Mouse (Mus musculus) intestine, postnatal 0 days (tissue): ENCODE measurements around the gene Il6. TPM values are rescaled to one million over a fixed set of nuclear protein-coding genes. Genes with fewer than 3 reads are reported as not detected.

Experiments
- ATAC-seq: fragments of 200-750 bp; cut with Nextera tagmentation; 2 replicates; pipeline ENCODE4 v1.8.0; 2017; ENCODE audit warnings: mild to moderate bottlenecking, moderate TSS enrichment, moderate library complexity
- H3K27ac ChIP-seq: fragments of 300-500 bp; sonication (generic); 2 replicates; pipeline ENCODE4 v1.5.1; 2014; ENCODE audit warnings: mild to moderate bottlenecking, low read depth, low read length, moderate library complexity
- H3K27me3 ChIP-seq: fragments of 300-500 bp; sonication (generic); replicated peaks from 2 replicates; pipeline ENCODE4 v1.6.1; 2014; ENCODE audit warnings: low read length, mixed read lengths; ENCODE audit not compliant: control insufficient read depth, insufficient read depth
- H3K36me3 ChIP-seq: fragments of 300-500 bp; sonication (generic); 2 replicates; pipeline ENCODE4 v1.6.1; 2014; ENCODE audit warnings: mild to moderate bottlenecking, moderate library complexity; ENCODE audit not compliant: control insufficient read depth, insufficient read depth
- H3K4me1 ChIP-seq: fragments of 300-500 bp; sonication (generic); replicated peaks from 2 replicates; pipeline ENCODE4 v1.6.1; 2014; ENCODE audit warnings: antibody characterized with exemption, low read length, mixed read lengths; ENCODE audit not compliant: control insufficient read depth, insufficient read depth
- H3K4me2 ChIP-seq: fragments of 300-500 bp; sonication (generic); replicated peaks from 2 replicates; pipeline ENCODE4 v1.6.1; 2014; ENCODE audit warnings: low read depth, mild to moderate bottlenecking, moderate library complexity
- H3K4me3 ChIP-seq: fragments of 300-500 bp; sonication (generic); 2 replicates; pipeline ENCODE4 v1.5.1; 2014; ENCODE audit warnings: low read depth, low read length
- H3K9ac ChIP-seq: fragments of 300-500 bp; sonication (generic); 2 replicates; pipeline ENCODE4 v1.6.1; 2014; ENCODE audit warnings: mild to moderate bottlenecking, low read depth, low read length
- H3K9me3 ChIP-seq: fragments of 300-500 bp; sonication (generic); 2 replicates; pipeline ENCODE4 v1.6.1; 2016; ENCODE audit warnings: mixed run types; ENCODE audit not compliant: control insufficient read depth
- CTCF ChIP-seq: sonication (generic); IDR thresholded peaks from 2 replicates; pipeline ENCODE4 v1.5.1; 2016; ENCODE audit warnings: low read depth, mild to moderate bottlenecking, control low read depth, antibody characterized with exemption, moderate library complexity
- WGBS: fragments of 180-500 bp; shearing (Covaris S2); extraction: QIAGEN DNeasy Blood & Tissue Kit; methylation state at CpG from one replicate; pipeline ENCODE4 v1.1.7; 2014; 5-methylcytosine and 5-hydroxymethylcytosine counted together
- polyA plus RNA-seq: library from polyadenylated mRNA; unstranded; fragments of >200 nt; fragmentation: Nextera tagmentation; extraction: Ambion mirVana; gene quantifications from 2 replicates; pipeline ENCODE4 v1.2.1, GENCODE M21; 2015

The Il6 gene
- 0.17 and 0.34 TPM in 2 replicates for polyA plus RNA-seq

DNA sequence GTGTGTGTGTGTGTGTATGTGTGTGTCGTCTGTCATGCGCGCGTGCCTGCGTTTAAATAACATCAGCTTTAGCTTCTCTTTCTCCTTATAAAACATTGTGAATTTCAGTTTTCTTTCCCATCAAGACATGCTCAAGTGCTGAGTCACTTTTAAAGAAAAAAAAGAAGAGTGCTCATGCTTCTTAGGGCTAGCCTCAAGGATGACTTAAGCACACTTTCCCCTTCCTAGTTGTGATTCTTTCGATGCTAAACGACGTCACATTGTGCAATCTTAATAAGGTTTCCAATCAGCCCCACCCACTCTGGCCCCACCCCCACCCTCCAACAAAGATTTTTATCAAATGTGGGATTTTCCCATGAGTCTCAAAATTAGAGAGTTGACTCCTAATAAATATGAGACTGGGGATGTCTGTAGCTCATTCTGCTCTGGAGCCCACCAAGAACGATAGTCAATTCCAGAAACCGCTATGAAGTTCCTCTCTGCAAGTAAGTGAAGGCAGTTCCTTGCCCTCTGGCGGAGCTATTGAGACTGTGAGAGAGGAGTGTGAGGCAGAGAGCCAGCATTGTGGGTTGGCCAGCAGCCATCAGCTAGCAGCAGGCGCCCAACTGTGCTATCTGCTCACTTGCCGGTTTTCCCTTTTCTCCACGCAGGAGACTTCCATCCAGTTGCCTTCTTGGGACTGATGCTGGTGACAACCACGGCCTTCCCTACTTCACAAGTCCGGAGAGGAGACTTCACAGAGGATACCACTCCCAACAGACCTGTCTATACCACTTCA, at the start of gene Il6:
TSS of gene Il6 (plus strand) at position 389 of the 778 bp plus-strand sequence.
- peak; percentile 68 for TF ChIP-seq CTCF
- no peak for ATAC-seq
- H3K4me2 ChIP-seq: peak within 1 kb of the TSS; percentile 10
- H3K9ac ChIP-seq: no peak within 1 kb of the TSS
- no peaks in the 10 kb centered on the region for H3K9me3 ChIP-seq
- no peaks in the 10 kb centered on the region for H3K27me3 ChIP-seq
- H3K36me3 ChIP-seq: no peaks in the 10 kb centered on the region
- 50% methylated on average over 16 of the region's 16 CpGs for WGBS
- no peak within 1 kb of the TSS for H3K4me3 ChIP-seq
- no peak within 1 kb of the TSS for H3K27ac ChIP-seq
- no peaks in the 10 kb centered on the region for H3K4me1 ChIP-seq

DNA sequence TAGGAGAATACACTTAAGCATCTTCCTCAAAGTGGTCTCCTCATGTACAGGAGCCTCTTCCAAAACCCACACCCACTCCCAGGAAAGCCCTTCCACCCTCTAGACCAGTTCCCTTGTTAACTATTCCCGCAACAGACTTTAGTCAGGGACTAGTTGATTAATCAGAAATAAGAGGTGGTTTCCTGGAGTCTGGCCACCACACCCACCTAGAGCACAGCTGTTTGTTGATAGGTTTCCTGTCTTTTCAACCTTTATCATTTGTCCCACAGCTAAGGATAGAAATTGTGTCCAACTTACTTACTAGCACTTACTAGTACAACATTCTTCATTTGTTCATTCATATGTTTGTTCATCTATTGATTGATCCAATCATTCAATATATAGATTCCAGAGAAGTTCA, 49.4 kb upstream of the Il6 start:
- Histone ChIP-seq H3K36me3 (no peaks in the 10 kb centered on the region), H3K27me3 (no peaks in the 10 kb centered on the region), H3K27ac (no peak overlapping the region), H3K9me3 (no peaks in the 10 kb centered on the region), H3K4me1 (no peaks in the 10 kb centered on the region), H3K4me2 (no peak overlapping the region), H3K9ac (no peak overlapping the region), H3K4me3 (no peak overlapping the region)
- WGBS: 63% methylated on average over 1 of the region's 1 CpGs
- ATAC-seq: no peak
- TF ChIP-seq CTCF: no peak

DNA sequence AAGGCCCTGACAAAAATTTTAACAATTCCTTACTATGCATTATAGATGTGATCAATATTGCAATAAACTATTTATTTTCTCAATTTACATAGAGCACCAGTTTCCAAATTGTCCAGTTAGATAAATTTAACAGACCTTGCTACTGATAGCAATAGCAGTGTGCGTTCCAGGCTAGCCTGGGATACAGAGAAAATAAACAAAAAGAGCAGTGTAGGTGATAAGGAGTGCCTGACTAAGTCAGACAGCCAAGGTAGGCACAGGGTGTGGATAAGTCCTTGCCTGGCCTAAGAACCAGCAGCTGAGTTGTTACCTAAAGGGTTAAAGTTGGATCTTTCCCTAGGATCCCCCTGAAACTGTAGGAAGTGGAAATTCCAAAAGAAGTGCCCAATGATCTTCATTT, 42.7 kb upstream of the Il6 start:
- H3K27ac ChIP-seq: no peak overlapping the region
- no peak for ATAC-seq
- H3K4me3 ChIP-seq: no peak overlapping the region
- WGBS: 26% methylated on average over 1 of the region's 1 CpGs
- no peaks in the 10 kb centered on the region for H3K27me3 ChIP-seq
- H3K9ac ChIP-seq: no peak overlapping the region
- no peaks in the 10 kb centered on the region for H3K36me3 ChIP-seq
- no peaks in the 10 kb centered on the region for H3K9me3 ChIP-seq
- H3K4me2 ChIP-seq: no peak overlapping the region
- no peak for TF ChIP-seq CTCF
- no peaks in the 10 kb centered on the region for H3K4me1 ChIP-seq

DNA sequence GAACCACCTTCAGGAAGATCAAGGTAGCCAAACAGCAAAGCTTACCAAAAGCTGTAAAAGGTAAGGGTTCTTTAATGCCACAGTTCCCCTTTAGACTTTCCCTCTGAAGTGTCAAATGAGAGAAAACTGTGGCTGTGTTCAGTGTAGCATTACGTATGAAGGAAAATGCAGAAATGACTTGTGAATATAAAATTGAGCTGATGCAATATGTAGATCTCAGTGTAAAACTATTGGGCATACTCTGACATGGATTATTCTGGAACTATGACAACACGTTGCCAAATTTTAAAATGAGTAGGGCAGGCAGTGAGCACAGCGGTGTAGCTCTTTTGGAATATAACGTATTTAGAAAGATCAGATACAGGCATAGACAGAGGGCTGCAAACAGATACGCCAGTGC, 40.1 kb upstream of the Il6 start:
- WGBS: 87% methylated on average over 5 of the region's 5 CpGs
- ATAC-seq: no peak
- Histone ChIP-seq H3K27ac (no peak overlapping the region), H3K4me2 (no peak overlapping the region), H3K4me3 (no peak overlapping the region), H3K9me3 (no peaks in the 10 kb centered on the region), H3K4me1 (no peaks in the 10 kb centered on the region), H3K9ac (no peak overlapping the region), H3K36me3 (no peaks in the 10 kb centered on the region), H3K27me3 (no peaks in the 10 kb centered on the region)
- no peak for TF ChIP-seq CTCF

DNA sequence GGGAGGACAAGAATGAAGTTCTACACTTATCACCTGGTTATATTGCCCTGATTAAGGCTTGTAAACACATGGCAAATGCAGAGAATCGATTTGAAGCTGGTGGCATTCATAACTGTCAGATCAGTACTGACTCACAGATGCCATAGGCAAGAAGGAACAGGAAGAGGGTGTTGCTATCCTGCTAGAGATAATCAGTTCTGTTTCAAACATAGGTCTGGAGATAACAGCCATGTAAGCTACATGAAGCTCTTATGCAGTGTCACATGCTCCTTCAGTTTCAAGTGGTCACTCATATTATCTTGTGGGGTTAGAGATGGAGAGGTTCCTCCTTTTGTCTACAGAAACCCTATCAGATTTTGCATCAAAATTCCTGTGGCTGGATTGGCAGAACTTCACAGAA, 39.4 kb upstream of the Il6 start:
- Histone ChIP-seq H3K27ac (no peak overlapping the region), H3K4me1 (no peaks in the 10 kb centered on the region), H3K9ac (no peak overlapping the region), H3K36me3 (no peaks in the 10 kb centered on the region), H3K4me3 (no peak overlapping the region), H3K27me3 (no peaks in the 10 kb centered on the region), H3K4me2 (no peak overlapping the region), H3K9me3 (no peaks in the 10 kb centered on the region)
- ATAC-seq: no peak
- TF ChIP-seq CTCF: no peak
- WGBS: 26% methylated on average over 1 of the region's 1 CpGs

DNA sequence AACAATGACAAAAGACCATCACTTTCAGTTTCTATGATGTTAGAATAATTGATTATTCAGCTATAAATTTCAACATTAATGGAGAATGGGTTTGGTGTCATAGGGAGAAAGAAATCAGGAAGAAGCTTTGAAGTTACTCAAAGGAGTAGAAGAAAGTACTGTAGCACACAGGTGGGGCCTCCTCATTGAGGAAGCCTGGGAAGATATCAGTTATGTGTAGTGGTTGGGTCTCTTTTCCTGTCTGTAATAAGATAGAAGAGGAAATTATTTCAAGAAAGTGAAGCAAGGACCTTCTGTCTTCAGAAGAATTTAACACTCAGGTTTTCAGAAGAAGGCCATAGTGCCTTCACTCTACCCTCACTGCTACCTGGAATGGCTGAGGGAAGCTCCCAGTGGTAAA, 38.8 kb upstream of the Il6 start:
- no peaks in the 10 kb centered on the region for H3K27me3 ChIP-seq
- no peak overlapping the region for H3K9ac ChIP-seq
- ATAC-seq: no peak
- no peak for TF ChIP-seq CTCF
- no peak overlapping the region for H3K4me3 ChIP-seq
- H3K36me3 ChIP-seq: no peaks in the 10 kb centered on the region
- H3K4me2 ChIP-seq: no peak overlapping the region
- H3K9me3 ChIP-seq: no peaks in the 10 kb centered on the region
- no peak overlapping the region for H3K27ac ChIP-seq
- H3K4me1 ChIP-seq: no peaks in the 10 kb centered on the region
